ENCODE assay signal across 8 mouse cellular contexts in genomic region chr9:77751091-77751521, GRCm38 (mm10). TPM values are rescaled to one million over a fixed set of nuclear protein-coding genes. Genes with fewer than 3 reads are reported as not detected.
DNase-seq lines count a peak whose midpoint lies in the region; ATAC-seq and TF ChIP-seq lines count a peak whose summit lies in the region.

No protein-coding gene starts in this region.

- DNase-seq in lung, postnatal 0 days (ENCODE audit: low spot score) = no peak
- DNase-seq in lung, postnatal 25 days (ENCODE audit: low spot score) = no peak
- no peak for DNase-seq in embryonic facial prominence, embryonic 10.5 days (ENCODE audit: low spot score)
- DNase-seq in right cerebral cortex, adult 18-20 months = no peak
- DNase-seq in thymus, postnatal 0 days (ENCODE audit: low spot score) = no peak
- DNase-seq in cerebellum, adult 9-11 months = no peak

- no peaks in the 10 kb centered on the region for H3K4me1 ChIP-seq in lung, postnatal 0 days (ENCODE audit: insufficient read depth, low read depth, low read length)
- peaks cover 25% of the 10 kb centered on the region for H3K4me1 ChIP-seq in embryonic facial prominence, embryonic 10.5 days
- H3K4me1 ChIP-seq in hindbrain, embryonic 12.5 days = peaks cover 17% of the 10 kb centered on the region

- peak overlapping the region; percentile 61 for H3K9ac ChIP-seq in lung, postnatal 0 days (replicated peaks; ENCODE audit: low read depth)
- peak overlapping the region; percentile 63 for H3K9ac ChIP-seq in hindbrain, embryonic 12.5 days

- H3K4me3 ChIP-seq in lung, postnatal 0 days (ENCODE audit: low read depth, low read length) = peak overlapping the region; percentile 59
- peak overlapping the region; percentile 73 for H3K4me3 ChIP-seq in embryonic facial prominence, embryonic 10.5 days
- H3K4me3 ChIP-seq in hindbrain, embryonic 12.5 days = peak overlapping the region; percentile 60

- H3K9me3 ChIP-seq in lung, postnatal 0 days (ENCODE audit: low read length) = no peaks in the 10 kb centered on the region
- H3K9me3 ChIP-seq in embryonic facial prominence, embryonic 10.5 days = no peaks in the 10 kb centered on the region
- no peaks in the 10 kb centered on the region for H3K9me3 ChIP-seq in hindbrain, embryonic 12.5 days (replicated peaks)

- no peak for ATAC-seq in lung, postnatal 0 days
- ATAC-seq in hindbrain, embryonic 12.5 days (ENCODE audit: low FRiP score) = peak; percentile 4; the same call in 1 of the 2 replicates
- ATAC-seq in megakaryocyte-erythroid progenitor cell, adult 5-6 weeks (replicated peaks; ENCODE audit: low FRiP score, low TSS enrichment, poor library complexity, severe bottlenecking) = peak; percentile 19; the same call in 1 of the 2 replicates

- peak overlapping the region; percentile 96 for H3K27ac ChIP-seq in lung, postnatal 0 days (ENCODE audit: low read length)
- H3K27ac ChIP-seq in embryonic facial prominence, embryonic 10.5 days (replicated peaks) = peak overlapping the region; percentile 91
- peak overlapping the region; percentile 90 for H3K27ac ChIP-seq in hindbrain, embryonic 12.5 days

- no peaks in the 10 kb centered on the region for H3K27me3 ChIP-seq in lung, postnatal 0 days (replicated peaks; ENCODE audit: insufficient read depth, low read length)
- H3K27me3 ChIP-seq in embryonic facial prominence, embryonic 10.5 days (replicated peaks; ENCODE audit: low read depth, poor library complexity, severe bottlenecking) = 0 out of 2 replicates have a peak, but pooled peaks cover 5% of the 10 kb centered on the region
- no peaks in the 10 kb centered on the region for H3K27me3 ChIP-seq in hindbrain, embryonic 12.5 days

- TF ChIP-seq EP300 in lung, postnatal 0 days (IDR thresholded peaks at IDR 0.05) = no peak

- 0% methylated on average over 12 of the region's 12 CpGs for WGBS in lung, postnatal 0 days
- under 1% methylated on average over 12 of the region's 12 CpGs for WGBS in embryonic facial prominence, embryonic 10.5 days
- WGBS in hindbrain, embryonic 12.5 days = under 1% methylated on average over 12 of the region's 12 CpGs

- TF ChIP-seq CTCF in lung, postnatal 0 days (IDR thresholded peaks at IDR 0.05) = no peak

- H3K36me3 ChIP-seq in lung, postnatal 0 days (ENCODE audit: insufficient read depth, low read length) = no peaks in the 10 kb centered on the region
- no peaks in the 10 kb centered on the region for H3K36me3 ChIP-seq in embryonic facial prominence, embryonic 10.5 days (replicated peaks)
- H3K36me3 ChIP-seq in hindbrain, embryonic 12.5 days = no peaks in the 10 kb centered on the region

- H3K4me2 ChIP-seq in lung, postnatal 0 days (replicated peaks; ENCODE audit: low read depth, low read length) = peak overlapping the region; percentile 83
- peak overlapping the region; percentile 55 for H3K4me2 ChIP-seq in hindbrain, embryonic 12.5 days (replicated peaks)

RNA-seq across cellular contexts. Expression of gene Gclc, which starts 3.2 kb away (rescaled TPM):
- polyA plus RNA-seq in lung, postnatal 0 days (2015; fragmentation: Nextera tagmentation; extraction: Ambion mirVana) = 40.8 and 71.8 TPM in 2 replicates
- polyA plus RNA-seq in embryonic facial prominence, embryonic 10.5 days (2016; fragmentation: Nextera tagmentation; extraction: Ambion mirVana) = 14.5 and 17.5 TPM in 2 replicates
- polyA plus RNA-seq in hindbrain, embryonic 12.5 days (2016; fragmentation: Nextera tagmentation; extraction: Ambion mirVana) = 22.2 and 24.6 TPM in 2 replicates
- total RNA-seq in megakaryocyte-erythroid progenitor cell, adult 5-6 weeks (2014; fragmentation: Nextera tagmentation) = 73.3 and 88.4 TPM in 2 replicates
- total RNA-seq in megakaryocyte-erythroid progenitor cell, adult 5-6 weeks (2017) = 74.4 and 85.9 TPM in 2 replicates
- 16.4 and 18.5 TPM in 2 replicates for polyA plus RNA-seq in thymus, postnatal 0 days (2015; fragmentation: Nextera tagmentation; extraction: Ambion mirVana)
